Mouse (Mus musculus) duodenum, adult 2 months (tissue): ENCODE results near the gene Nsun4. TPM values are rescaled to one million over a fixed set of nuclear protein-coding genes. Genes with fewer than 3 reads are reported as not detected.

Experiments used
- polyA plus RNA-seq: library from polyadenylated mRNA; depleted of rRNA; stranded (reverse); fragments of >200 nt; gene quantifications from 2 replicates; pipeline ENCODE4 v1.2.3, GENCODE M21; 2012; ENCODE audit warnings: low replicate concordance; rRNA removed

Nsun4 gene
- polyA plus RNA-seq, result 4.7 and 5.1 TPM in 2 replicates

DNA sequence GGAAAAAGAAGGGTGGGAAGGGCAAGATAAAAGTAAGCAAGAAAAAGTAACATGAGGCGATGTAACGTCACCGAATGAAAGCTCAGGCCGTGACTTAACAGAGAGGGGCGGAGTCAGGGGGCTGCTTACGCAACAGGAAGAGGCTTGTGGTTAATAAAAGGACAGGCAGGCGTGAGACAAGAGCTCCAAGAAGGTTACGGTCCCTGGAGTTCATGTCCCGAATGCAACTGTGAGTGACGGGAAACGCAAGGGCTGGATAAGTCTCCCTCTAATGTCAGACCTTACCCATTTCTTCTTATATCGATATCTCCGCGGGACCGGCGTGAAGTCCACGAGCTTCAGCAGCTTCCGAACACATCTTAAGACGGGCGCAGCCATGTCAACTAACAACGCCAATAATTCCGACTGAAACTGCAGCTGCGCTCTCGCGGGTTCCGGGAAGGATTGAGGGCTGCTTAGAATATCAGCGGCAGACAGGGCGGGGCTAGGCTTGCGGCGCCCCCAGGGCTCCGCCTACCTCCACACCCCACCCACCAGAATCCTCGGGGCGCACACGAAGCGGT, at the start of gene Nsun4:
Nsun4 (minus strand) TSS at position 478 of the 563 bp plus-strand sequence.

GRCm38 (mm10) chr4:116074861-116075620, 21.4 kb upstream of the Nsun4 start, which contains the start of the genes Uqcrh and Lrrc41:
Uqcrh (minus strand) TSS chr4:116075071.
Lrrc41 (plus strand) TSS chr4:116075269.

DNA sequence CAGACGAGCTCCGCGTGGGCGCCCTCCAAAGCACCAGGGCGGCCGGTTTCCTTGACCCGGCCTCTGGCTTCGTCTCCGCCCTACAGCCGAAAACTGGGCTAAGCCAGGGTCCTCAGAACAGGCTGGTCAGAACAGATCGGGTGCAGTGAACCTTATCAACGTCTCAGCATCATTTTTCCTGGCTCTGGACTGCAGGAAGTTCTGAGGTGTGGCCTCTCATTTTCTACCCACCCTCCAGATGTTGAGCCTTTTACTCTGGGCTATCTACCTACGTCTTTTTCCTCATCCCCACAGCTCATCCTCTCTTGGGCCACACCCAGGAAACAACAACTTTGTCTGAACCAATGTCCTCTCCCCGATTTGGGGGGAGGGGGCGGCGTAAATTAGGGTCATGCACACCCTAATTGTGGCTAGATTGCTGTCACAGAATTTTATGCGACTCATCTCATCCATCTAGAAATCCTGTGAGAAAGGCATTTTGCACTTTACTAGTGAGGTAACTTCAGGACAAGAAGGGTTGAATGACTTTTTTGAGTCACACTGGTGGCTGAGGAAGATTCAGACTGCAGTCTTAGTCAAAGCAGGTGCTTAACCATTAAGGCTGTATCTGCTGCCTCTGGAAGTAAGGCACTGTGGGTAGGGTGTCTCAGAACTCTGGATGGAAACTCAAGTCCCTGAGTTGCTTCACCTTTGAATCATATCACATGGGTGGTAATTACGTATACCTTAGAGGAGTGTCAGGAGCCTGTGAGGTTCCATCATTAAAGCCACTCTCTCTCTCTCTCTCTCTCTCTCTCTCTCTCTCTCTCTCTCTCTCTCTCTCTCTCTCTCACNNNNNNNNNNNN, 35.6 kb downstream of the Nsun4 start, which contains the start of gene Faah:
Faah (minus strand) TSS at position 25 of the 845 bp plus-strand sequence.

Other genes starting within 250 kb of the Nsun4 start
- gene Mob3c, start 225.8 kb downstream of the Nsun4 start, polyA plus RNA-seq, result 25.1 and 41.8 TPM in 2 replicates
- 23.3 and 30.5 TPM in 2 replicates for gene Mknk1, start 214.7 kb downstream of the Nsun4 start, polyA plus RNA-seq
- not detected in 2 replicates for gene Kncn, start 169.5 kb downstream of the Nsun4 start, polyA plus RNA-seq
- not detected in 2 replicates for gene 6430628N08Rik, start 163.2 kb downstream of the Nsun4 start, polyA plus RNA-seq
- gene Dmbx1, start 114.0 kb downstream of the Nsun4 start, polyA plus RNA-seq, result not detected in 2 replicates
- gene Faah, start 36.0 kb downstream of the Nsun4 start, polyA plus RNA-seq, result 63.8 and 137 TPM in 2 replicates
- gene Uqcrh, start 21.2 kb upstream of the Nsun4 start, polyA plus RNA-seq, result 57.7 and 72.0 TPM in 2 replicates
- 71.8 and 77.1 TPM in 2 replicates for gene Lrrc41, start 21.4 kb upstream of the Nsun4 start, polyA plus RNA-seq
- 1.2 and 1.9 TPM in 2 replicates for gene Rad54l, start 69.8 kb upstream of the Nsun4 start, polyA plus RNA-seq
- gene Pomgnt1, start 70.0 kb upstream of the Nsun4 start, polyA plus RNA-seq, result 11.5 and 13.8 TPM in 2 replicates
- gene Lurap1, start 97.5 kb upstream of the Nsun4 start, polyA plus RNA-seq, result 0.58 and 0.90 TPM in 2 replicates
- 16.3 TPM in 2 replicates for gene Tspan1, start 113.7 kb upstream of the Nsun4 start, polyA plus RNA-seq
- not detected in 2 replicates for gene 1700042G07Rik, start 119.5 kb upstream of the Nsun4 start, polyA plus RNA-seq
- gene Gm49337, start 119.5 kb upstream of the Nsun4 start, polyA plus RNA-seq, result not detected in 2 replicates
- 2.9 and 6.9 TPM in 2 replicates for gene Pik3r3, start 167.7 kb upstream of the Nsun4 start, polyA plus RNA-seq